Mouse (Mus musculus) gastrocnemius, adult 2 months (tissue): Measurements from ENCODE around the gene Slc1a5. TPM values are rescaled to one million over a fixed set of nuclear protein-coding genes. Genes with fewer than 3 reads are reported as not detected.

Experiments
- DNase-seq: peaks from one replicate; pipeline ENCODE4 v3.0.0; 2022
- H3K27ac ChIP-seq: fragments of 200-600 bp; 2 replicates; pipeline ENCODE4 v1.8.1; 2022; ENCODE audit warnings: mild to moderate bottlenecking
- H3K4me3 ChIP-seq: fragments of 200-600 bp; 2 replicates; pipeline ENCODE4 v1.8.1; 2022; ENCODE audit warnings: mild to moderate bottlenecking, moderate library complexity
- CTCF ChIP-seq: fragments of 200-600 bp; IDR thresholded peaks from 2 replicates; pipeline ENCODE4 v1.8.1; 2022; ENCODE audit warnings: antibody characterized with exemption, mild to moderate bottlenecking, moderate library complexity
- intact Hi-C: fragments of 180-260 bp; cut with DNase I; formaldehyde crosslinking; loops from one replicate; pipeline ENCODE4 v1.15.1; 2025
- total RNA-seq, 2 experiments: library from RNA; stranded (reverse); gene quantifications; 2 replicates each; pipeline ENCODE4 v1.2.3; 2021

The Slc1a5 gene
- total RNA-seq, 2 experiments from 2014 or later: 11.0 to 14.6 TPM

DNA sequence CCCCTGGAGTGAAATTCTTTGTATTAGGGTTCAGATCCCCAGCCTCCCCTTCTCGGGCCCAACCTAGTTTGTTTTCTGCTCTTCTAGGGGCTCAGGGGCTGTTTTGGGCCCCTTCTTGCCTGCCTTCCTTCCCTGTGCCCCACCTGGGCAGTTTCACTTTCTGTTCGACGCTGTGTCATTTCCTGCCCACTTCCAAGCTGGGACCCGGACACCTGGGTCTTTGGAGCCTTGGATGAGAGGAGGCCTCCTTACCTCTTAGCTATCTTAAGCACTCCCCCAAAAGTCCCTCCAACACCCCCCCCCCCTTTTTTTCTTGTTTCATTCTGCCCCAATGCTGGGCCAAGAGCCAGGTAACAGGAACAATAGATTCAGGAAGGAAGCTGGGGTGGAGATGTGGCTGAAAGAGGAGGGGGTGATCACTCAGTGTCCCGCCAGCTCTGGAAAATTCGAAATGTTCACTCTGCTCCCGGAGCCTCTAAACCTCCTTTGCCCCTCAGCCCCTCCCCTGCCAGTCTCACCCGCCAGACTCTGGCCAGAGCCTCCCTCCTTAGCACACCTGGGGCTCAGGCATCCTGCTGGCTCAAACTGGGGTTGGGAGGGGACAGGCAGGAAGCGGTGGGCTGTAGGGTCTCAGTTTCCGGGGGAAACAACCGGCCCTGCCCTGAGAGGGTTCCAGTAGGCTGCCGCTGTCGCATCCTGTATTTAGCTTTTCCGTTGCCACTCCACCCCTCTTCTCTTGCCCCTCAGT, 64.1 kb downstream of the Slc1a5 start:
- H3K4me3 ChIP-seq: peak overlapping the region; percentile 92
- no peak for TF ChIP-seq CTCF
- intact Hi-C loops: no loop called here
- peak overlapping the region; percentile 93 for H3K27ac ChIP-seq
- peak; percentile 45 for DNase-seq

DNA sequence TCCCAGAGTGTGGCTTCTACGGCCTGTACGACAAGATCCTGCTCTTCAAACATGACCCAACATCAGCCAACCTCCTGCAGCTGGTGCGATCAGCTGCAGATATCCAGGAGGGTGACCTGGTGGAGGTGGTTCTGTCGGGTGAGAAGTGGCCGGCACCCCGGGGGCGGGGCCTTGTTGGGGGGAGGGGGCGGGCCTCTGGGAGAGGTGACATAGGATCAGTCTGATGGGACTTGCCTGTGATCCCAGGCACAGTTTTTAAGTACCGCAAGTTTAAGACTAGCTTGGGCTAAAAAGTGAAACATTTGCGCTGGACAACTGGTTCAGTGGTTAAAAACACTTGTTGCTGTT, 64.7 kb downstream of the Slc1a5 start:
- intact Hi-C loops: no loop called here
- DNase-seq: no peak
- Histone ChIP-seq H3K4me3 (peak overlapping the region; percentile 92), H3K27ac (peak overlapping the region; percentile 93)
- TF ChIP-seq CTCF: no peak

DNA sequence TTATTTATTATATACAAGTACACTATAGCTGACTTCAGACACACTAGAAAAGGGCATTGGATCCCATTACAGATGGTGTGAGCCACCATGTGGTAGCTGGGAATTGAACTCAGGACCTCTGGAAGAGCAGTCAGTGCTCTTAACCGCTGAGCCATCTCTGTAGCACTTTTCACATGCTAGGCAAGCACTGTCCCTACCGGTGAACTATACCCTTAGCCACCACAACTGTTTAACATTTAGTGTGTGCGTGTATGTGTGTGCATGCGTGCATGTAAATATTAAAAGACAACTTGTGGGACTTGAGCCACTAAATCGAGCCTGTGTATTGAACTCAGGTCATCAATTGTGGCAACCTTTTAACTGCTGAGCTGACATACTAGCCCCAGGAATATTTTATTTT, 65.6 kb downstream of the Slc1a5 start:
- Histone ChIP-seq H3K4me3 (no peak overlapping the region), H3K27ac (peak overlapping the region; percentile 93; the same call in 1 of the 2 replicates)
- DNase-seq: no peak
- no peak for TF ChIP-seq CTCF
- intact Hi-C loops: no loop called here

DNA sequence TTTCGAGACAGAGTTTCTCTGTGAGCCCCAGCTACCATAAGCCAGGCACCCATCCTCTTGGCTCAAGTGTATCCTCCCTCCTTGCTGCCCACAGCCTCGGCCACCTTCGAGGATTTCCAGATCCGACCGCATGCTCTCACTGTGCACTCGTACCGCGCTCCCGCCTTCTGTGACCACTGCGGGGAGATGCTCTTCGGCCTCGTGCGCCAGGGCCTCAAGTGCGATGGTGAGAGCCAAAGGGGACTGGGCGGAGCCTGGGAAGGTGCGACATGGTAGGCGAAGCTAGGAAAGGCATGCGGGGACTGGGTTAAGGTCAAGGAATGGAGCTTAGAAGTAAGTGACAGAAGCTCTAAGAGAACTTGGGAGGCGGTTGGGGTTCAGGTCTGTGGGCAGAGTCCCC, 66.4 kb downstream of the Slc1a5 start:
- DNase-seq: no peak
- no peak for TF ChIP-seq CTCF
- intact Hi-C loops: no loop called here
- Histone ChIP-seq H3K4me3 (no peak overlapping the region), H3K27ac (peak overlapping the region; percentile 35; the same call in 1 of the 2 replicates)

Other genes starting within 250 kb of the Slc1a5 start
- 10 to 100 TPM; 19.3 to 20.6 TPM for gene Arhgap35, start 166.3 kb upstream of the Slc1a5 start, total RNA-seq
- not detected for gene Ceacam15, start 105.6 kb upstream of the Slc1a5 start, total RNA-seq
- gene Ceacam9, start 59.4 kb upstream of the Slc1a5 start, total RNA-seq: not detected
- gene Ap2s1, start 42.9 kb upstream of the Slc1a5 start, total RNA-seq: 10 to 100 TPM; 49.6 to 56.4 TPM
- 10 to 100 TPM; 16.2 to 16.6 TPM for gene Strn4, start 34.5 kb downstream of the Slc1a5 start, total RNA-seq
- 10 to 100 TPM; 51.2 to 58.3 TPM for gene Fkrp, start 35.4 kb downstream of the Slc1a5 start, total RNA-seq
- gene Prkd2, start 61.6 kb downstream of the Slc1a5 start, total RNA-seq: 1 to 10 TPM; 3.9 to 8.2 TPM
- 1 to 10 TPM in 1 of 2 experiments, under 1 TPM in 1; 0.99 to 1.7 TPM for gene Dact3, start 94.0 kb downstream of the Slc1a5 start, total RNA-seq
- not detected for gene Gng8, start 110.4 kb downstream of the Slc1a5 start, total RNA-seq
- gene Ptgir, start 125.2 kb downstream of the Slc1a5 start, total RNA-seq: under 1 TPM; 0.67 to 0.79 TPM
- 100 to 1,000 TPM; 290 to 400 TPM for gene Calm3, start 142.8 kb downstream of the Slc1a5 start, total RNA-seq
- under 1 TPM; 0.74 to 0.86 TPM for gene Pnmal2, start 163.3 kb downstream of the Slc1a5 start, total RNA-seq
- gene Pnmal1, start 178.3 kb downstream of the Slc1a5 start, total RNA-seq: not detected
- gene Gm42372, start 201.7 kb downstream of the Slc1a5 start, total RNA-seq: not detected
- gene Ccdc8, start 211.4 kb downstream of the Slc1a5 start, total RNA-seq: 1 to 10 TPM in 1 of 2 experiments, under 1 TPM in 1; 0.74 to 1.5 TPM
- 10 to 100 TPM; 64.8 to 65.8 TPM for gene Ppp5c, start 246.6 kb downstream of the Slc1a5 start, total RNA-seq